Mouse (Mus musculus): ENCODE results near the gene Slc28a2.

The Slc28a2 gene

GRCm38 (mm10) chr2:122486674-122487073 lies 60.4 kb downstream of the Slc28a2 start:
- H3K36me3 ChIP-seq (ENCODE audit: insufficient read depth, low read length): no peaks in the 10 kb centered on the region
- no peaks in the 10 kb centered on the region for H3K9me3 ChIP-seq (ENCODE audit: low read length)
- no peak overlapping the region for H3K4me3 ChIP-seq (replicated peaks; ENCODE audit: low read length)
- no peaks in the 10 kb centered on the region for H3K27me3 ChIP-seq (ENCODE audit: insufficient read depth, low read length)
- no peaks in the 10 kb centered on the region for H3K4me1 ChIP-seq (replicated peaks; ENCODE audit: low read depth, low read length)
- TF ChIP-seq NANOG (IDR thresholded peaks at IDR 0.05; ENCODE audit: borderline replicate concordance, low read length) (no peak), POU5F1 (IDR thresholded peaks at IDR 0.05; ENCODE audit: borderline replicate concordance, low read length) (no peak), CTCF (conservative IDR thresholded peaks at IDR 0.05; ENCODE audit: low read length) (no peak)

All from E14TG2a.4 (cell line).